ENCODE assay signal across 26 mouse cellular contexts in genomic region chr17:83359934-83360333, GRCm38 (mm10). TPM values are rescaled to one million over a fixed set of nuclear protein-coding genes. Genes with fewer than 3 reads are reported as not detected.
DNase-seq lines count a peak whose midpoint lies in the region; ATAC-seq and TF ChIP-seq lines count a peak whose summit lies in the region.
"Had no signal": no experiment of that assay in that cellular context is flagged by ENCODE, and none has a peak within 500 bp of the region (broad histone marks: within the 10 kb centered on the region; RNA-seq: fewer than 3 reads in every experiment).

No protein-coding gene starts in this region.

- TF ChIP-seq RAD21 in CH12.LX (IDR thresholded peaks at IDR 0.05; ENCODE audit: low read depth, low read length): no peak

- TF ChIP-seq EP300 in CH12.LX (IDR thresholded peaks at IDR 0.05; ENCODE audit: low read length): no peak
- TF ChIP-seq EP300 in liver, postnatal 0 days (IDR thresholded peaks at IDR 0.05; ENCODE audit: low read depth): no peak

- no peak for ATAC-seq in heart, embryonic 13.5 days (ENCODE audit: extremely low read depth, insufficient number of reproducible peaks, low FRiP score, low TSS enrichment)
- no peak for ATAC-seq in lung, embryonic 15.5 days (ENCODE audit: borderline replicate concordance, extremely low read depth, low FRiP score, low TSS enrichment)
- peak; percentile 73 for ATAC-seq in intestine, embryonic 16.5 days
- ATAC-seq in liver, postnatal 0 days: no peak
- ATAC-seq: forebrain, embryonic 14.5 days; forebrain, postnatal 0 days; Patski had no signal

- no peak for TF ChIP-seq POLR2A in CH12.LX (IDR thresholded peaks at IDR 0.05; ENCODE audit: low read depth, low read length)

- DNase-seq in heart, postnatal 36 days: no peak
- DNase-seq in lung, postnatal 25 days (ENCODE audit: low spot score): no peak
- no peak for DNase-seq in CH12.LX (ENCODE audit: extremely low read depth)
- DNase-seq in liver, postnatal 0 days: no peak
- DNase-seq in yolk sac, embryonic 10.5 days (ENCODE audit: low spot score): no peak
- DNase-seq: adrenal gland, postnatal 10 days; adrenal gland, postnatal 36 days; cerebellum, adult 11 months; cerebellum, adult 2 months; cerebellum, adult 9-11 months; cerebellum, postnatal 25 days; forebrain, postnatal 0 days; gastrocnemius, adult 2 months; gastrocnemius, postnatal 14 days; heart, postnatal 14 days had no signal

- no peaks in the 10 kb centered on the region for H3K36me3 ChIP-seq in heart, embryonic 13.5 days
- no peaks in the 10 kb centered on the region for H3K36me3 ChIP-seq in lung, embryonic 15.5 days
- peaks cover 0 to 37% of the 10 kb centered on the region in 2 experiments for H3K36me3 ChIP-seq in CH12.LX (replicated peaks in 1 of 2; ENCODE audit: control insufficient read depth in 1 of 2, insufficient read depth in 1 of 2, low read length in 1 of 2)
- no peaks in the 10 kb centered on the region for H3K36me3 ChIP-seq in intestine, embryonic 16.5 days (ENCODE audit: control insufficient read depth, insufficient read depth, low read length)
- H3K36me3 ChIP-seq in liver, postnatal 0 days (replicated peaks; ENCODE audit: insufficient read depth, low read length): no peaks in the 10 kb centered on the region
- H3K36me3 ChIP-seq: embryonic facial prominence, embryonic 12.5 days; embryonic facial prominence, embryonic 15.5 days; hindbrain, embryonic 12.5 days; hindbrain, embryonic 15.5 days had no signal

- no peak overlapping the region for H3K4me2 ChIP-seq in heart, embryonic 13.5 days
- H3K4me2 ChIP-seq in lung, embryonic 15.5 days: no peak overlapping the region
- peak overlapping the region; percentile 24; the same call in 1 of the 2 replicates for H3K4me2 ChIP-seq in CH12.LX (ENCODE audit: insufficient read depth, low read depth, poor library complexity, severe bottlenecking)
- no peak overlapping the region for H3K4me2 ChIP-seq in intestine, embryonic 16.5 days (ENCODE audit: low read depth, low read length)
- H3K4me2 ChIP-seq in liver, postnatal 0 days (ENCODE audit: low read depth, low read length): no peak overlapping the region
- H3K4me2 ChIP-seq: embryonic facial prominence, embryonic 12.5 days; embryonic facial prominence, embryonic 15.5 days; hindbrain, embryonic 12.5 days; hindbrain, embryonic 15.5 days had no signal

- dilution Hi-C loops in CH12.LX (cut with MboI; ENCODE audit: extremely low pct_ligation_motif_present, extremely low pct_unique_long_range_greater_than_20kb, low sequenced_read_pairs): no loop called here

- H3K79me2 ChIP-seq in CH12.LX (replicated peaks; ENCODE audit: control insufficient read depth, extremely low read depth, insufficient read depth, poor library complexity, severe bottlenecking): peaks cover 69% of the 10 kb centered on the region

- H3K27ac ChIP-seq in heart, embryonic 13.5 days (replicated peaks): peak overlapping the region; percentile 20; the same call in 1 of the 2 replicates
- H3K27ac ChIP-seq in lung, embryonic 15.5 days: 0 out of 2 replicates have a peak overlapping the region, but pooled peaks have one; percentile 2
- no peak overlapping the region for H3K27ac ChIP-seq in CH12.LX (ENCODE audit: insufficient read depth, low read depth)
- H3K27ac ChIP-seq in intestine, embryonic 16.5 days (ENCODE audit: low read length): no peak overlapping the region
- no peak overlapping the region for H3K27ac ChIP-seq in liver, postnatal 0 days (ENCODE audit: low read depth)
- H3K27ac ChIP-seq: embryonic facial prominence, embryonic 12.5 days; embryonic facial prominence, embryonic 15.5 days; gastrocnemius, adult 2 months; heart, embryonic 10.5 days; hindbrain, embryonic 12.5 days; hindbrain, embryonic 15.5 days had no signal

- H3K27me3 ChIP-seq in heart, embryonic 13.5 days (replicated peaks): no peaks in the 10 kb centered on the region
- H3K27me3 ChIP-seq in lung, embryonic 15.5 days: no peaks in the 10 kb centered on the region
- H3K27me3 ChIP-seq in CH12.LX (replicated peaks): no peaks in the 10 kb centered on the region
- H3K27me3 ChIP-seq in intestine, embryonic 16.5 days (replicated peaks; ENCODE audit: control insufficient read depth, insufficient read depth, low read length): no peaks in the 10 kb centered on the region
- no peaks in the 10 kb centered on the region for H3K27me3 ChIP-seq in liver, postnatal 0 days (ENCODE audit: insufficient read depth, low read length)
- H3K27me3 ChIP-seq: embryonic facial prominence, embryonic 12.5 days; embryonic facial prominence, embryonic 15.5 days; hindbrain, embryonic 12.5 days; hindbrain, embryonic 15.5 days; Patski had no signal

- no peak for TF ChIP-seq CTCF in CH12.LX (conservative IDR thresholded peaks at IDR 0.05 in 1 of 2, IDR thresholded peaks at IDR 0.05 in 1 of 2; ENCODE audit: low read depth in 2 of 2, low read length in 2 of 2)
- TF ChIP-seq CTCF in liver, postnatal 0 days (IDR thresholded peaks at IDR 0.05; ENCODE audit: low read depth): no peak

- intact Hi-C loops in heart, postnatal 36 days (cut with DNase I): loop anchor here (5.0 kb wide), 1 partner anchor 38 kb away; no protein-coding TSS in a partner anchor

- in situ Hi-C loops in CH12.LX (cut with MboI; ENCODE audit: low pct_ligation_motif_present, low pct_unique_long_range_greater_than_20kb, low sequenced_read_pairs): no loop called here

- H3K4me1 ChIP-seq in heart, embryonic 13.5 days: peaks cover 72% of the 10 kb centered on the region
- peaks cover 67% of the 10 kb centered on the region for H3K4me1 ChIP-seq in lung, embryonic 15.5 days
- peaks cover 6 to 64% of the 10 kb centered on the region in 2 experiments; a peak in 3 of 4 replicates for H3K4me1 ChIP-seq in CH12.LX (ENCODE audit: control insufficient read depth in 1 of 2, insufficient read depth in 2 of 2)
- peaks cover 25% of the 10 kb centered on the region for H3K4me1 ChIP-seq in intestine, embryonic 16.5 days (ENCODE audit: control insufficient read depth, insufficient read depth, low read length)
- H3K4me1 ChIP-seq in liver, postnatal 0 days (ENCODE audit: insufficient read depth): peaks cover 7% of the 10 kb centered on the region

- H3K4me3 ChIP-seq in heart, embryonic 13.5 days: no peak overlapping the region
- no peak overlapping the region for H3K4me3 ChIP-seq in lung, embryonic 15.5 days
- no peak overlapping the region for H3K4me3 ChIP-seq in CH12.LX (replicated peaks in 1 of 3; ENCODE audit: low read depth in 2 of 3, low read length in 2 of 3, poor library complexity in 1 of 3)
- H3K4me3 ChIP-seq in intestine, embryonic 16.5 days (ENCODE audit: low read length): no peak overlapping the region
- no peak overlapping the region for H3K4me3 ChIP-seq in liver, postnatal 0 days (ENCODE audit: low read depth, low read length)
- H3K4me3 ChIP-seq: embryonic facial prominence, embryonic 12.5 days; embryonic facial prominence, embryonic 15.5 days; gastrocnemius, adult 2 months; heart, embryonic 10.5 days; hindbrain, embryonic 12.5 days; hindbrain, embryonic 15.5 days had no signal

- 49% methylated on average over 4 of the region's 4 CpGs for WGBS in heart, embryonic 13.5 days
- WGBS in lung, embryonic 15.5 days: 54% methylated on average over 4 of the region's 4 CpGs
- 47% methylated on average over 4 of the region's 4 CpGs for WGBS in intestine, embryonic 16.5 days
- 55% methylated on average over 4 of the region's 4 CpGs for WGBS in liver, postnatal 0 days (ENCODE audit: insufficient replicate concordance)

- no peaks in the 10 kb centered on the region for H3K9me3 ChIP-seq in heart, embryonic 13.5 days
- H3K9me3 ChIP-seq in lung, embryonic 15.5 days: no peaks in the 10 kb centered on the region
- no peaks in the 10 kb centered on the region for H3K9me3 ChIP-seq in CH12.LX (replicated peaks; ENCODE audit: low read length)
- no peaks in the 10 kb centered on the region for H3K9me3 ChIP-seq in intestine, embryonic 16.5 days (ENCODE audit: control insufficient read depth, low read length)
- H3K9me3 ChIP-seq in liver, postnatal 0 days (ENCODE audit: low read length): no peaks in the 10 kb centered on the region
- H3K9me3 ChIP-seq: embryonic facial prominence, embryonic 12.5 days; embryonic facial prominence, embryonic 15.5 days; G1E; heart, embryonic 10.5 days; hindbrain, embryonic 12.5 days; hindbrain, embryonic 15.5 days had no signal

- no peak overlapping the region for H3K9ac ChIP-seq in heart, embryonic 13.5 days
- H3K9ac ChIP-seq in lung, embryonic 15.5 days: no peak overlapping the region
- H3K9ac ChIP-seq in CH12.LX (ENCODE audit: insufficient read depth, low read depth): no peak overlapping the region
- H3K9ac ChIP-seq in intestine, embryonic 16.5 days (ENCODE audit: low read depth, low read length): no peak overlapping the region
- no peak overlapping the region for H3K9ac ChIP-seq in liver, postnatal 0 days (replicated peaks)
- H3K9ac ChIP-seq: embryonic facial prominence, embryonic 12.5 days; embryonic facial prominence, embryonic 15.5 days; forebrain, postnatal 0 days; hindbrain, embryonic 12.5 days; hindbrain, embryonic 15.5 days had no signal

TF ChIP-seq in CH12.LX, 34 proteins besides CTCF, POLR2A, EP300 and RAD21:
- 0 out of 2 replicates have a peak, but pooled peaks have one; percentile 18 for TF ChIP-seq MAX (IDR thresholded peaks at IDR 0.05; ENCODE audit: low read length)
- no peak for TF ChIP-seq NELFE (IDR thresholded peaks at IDR 0.05; ENCODE audit: low read depth, low read length)

RNA-seq across cellular contexts. Expression of gene Eml4, which starts 9.2 kb away (rescaled TPM):
- 14.4 and 15.4 TPM in 2 replicates for polyA plus RNA-seq in heart, embryonic 13.5 days (2015; fragmentation: Nextera tagmentation; extraction: Ambion mirVana)
- 1 to 10 TPM; 4.3 to 4.6 TPM for total RNA-seq in heart, postnatal 36 days (2021)
- polyA plus RNA-seq in lung, embryonic 15.5 days (2015; fragmentation: Nextera tagmentation; extraction: Ambion mirVana): 33.7 and 33.8 TPM in 2 replicates
- total RNA-seq in CH12.LX (2012; rRNA removed) (38.2 and 43.7 TPM in 2 replicates), CH12.LX (2014; rRNA removed) (75.6 and 75.9 TPM in 2 replicates)
- 58.6 and 60.1 TPM in 2 replicates for polyA plus RNA-seq in CH12.LX (2012; ENCODE audit: insufficient read length, low read depth)
- 26.3 and 28.8 TPM in 2 replicates for polyA plus RNA-seq in intestine, embryonic 16.5 days (2015; fragmentation: Nextera tagmentation; extraction: Ambion mirVana)
- polyA plus RNA-seq in liver, postnatal 0 days (2015; fragmentation: Nextera tagmentation; extraction: Ambion mirVana): 3.8 and 4.7 TPM in 2 replicates

Comparison
In these comparisons a context has a peak if more than half of its experiments do, and no peak if none do; other contexts are left out.
1. H3K27ac ChIP-seq: peak in heart, embryonic 13.5 days (single experiment) and lung, embryonic 15.5 days (single experiment); none in CH12.LX (single experiment), intestine, embryonic 16.5 days (single experiment) and liver, postnatal 0 days (single experiment).